Mouse (Mus musculus) embryonic facial prominence, embryonic 13.5 days (tissue): Measurements from ENCODE around the gene Arl4a. TPM values are rescaled to one million over a fixed set of nuclear protein-coding genes. Genes with fewer than 3 reads are reported as not detected.

Experiments
- ATAC-seq: fragments of 200-750 bp; cut with Nextera tagmentation; 2 replicates; pipeline ENCODE4 v1.8.0; 2017; ENCODE audit warnings: low read depth; ENCODE audit not compliant: insufficient number of reproducible peaks, insufficient read depth, low FRiP score, low TSS enrichment
- H3K27ac ChIP-seq: fragments of 300-500 bp; sonication (generic); 2 replicates; pipeline ENCODE4 v1.5.1; 2015; ENCODE audit warnings: moderate library complexity, mild to moderate bottlenecking, inconsistent platforms
- H3K27me3 ChIP-seq: fragments of 300-500 bp; sonication (generic); 2 replicates; pipeline ENCODE4 v1.6.1; 2015; ENCODE audit warnings: mild to moderate bottlenecking, inconsistent platforms
- H3K36me3 ChIP-seq: fragments of 300-500 bp; sonication (generic); 2 replicates; pipeline ENCODE4 v1.6.1; 2015; ENCODE audit warnings: mild to moderate bottlenecking, inconsistent platforms
- H3K4me1 ChIP-seq: fragments of 300-500 bp; sonication (generic); 2 replicates; pipeline ENCODE4 v1.6.1; 2015; ENCODE audit warnings: inconsistent platforms
- H3K4me2 ChIP-seq: fragments of 300-500 bp; sonication (generic); 2 replicates; pipeline ENCODE4 v1.6.1; 2015; ENCODE audit warnings: moderate library complexity, mild to moderate bottlenecking, inconsistent platforms
- H3K4me3 ChIP-seq: fragments of 300-500 bp; sonication (generic); 2 replicates; pipeline ENCODE4 v1.5.1; 2015; ENCODE audit warnings: mild to moderate bottlenecking, inconsistent platforms
- H3K9ac ChIP-seq: fragments of 300-500 bp; sonication (generic); 2 replicates; pipeline ENCODE4 v1.6.1; 2015; ENCODE audit warnings: mild to moderate bottlenecking, inconsistent platforms
- H3K9me3 ChIP-seq: fragments of 300-500 bp; sonication (generic); 2 replicates; pipeline ENCODE4 v1.6.1; 2016; ENCODE audit warnings: inconsistent platforms
- WGBS: fragments of 180-500 bp; shearing (Covaris S2); methylation state at CpG from one replicate; pipeline ENCODE4 v1.1.7; 2015; ENCODE audit warnings: mixed read lengths; 5-methylcytosine and 5-hydroxymethylcytosine counted together
- polyA plus RNA-seq: library from polyadenylated mRNA; unstranded; fragments of >200 nt; fragmentation: Nextera tagmentation; extraction: Ambion mirVana; gene quantifications from 2 replicates; pipeline ENCODE4 v1.2.1, GENCODE M21; 2015

Gene Arl4a
- polyA plus RNA-seq, 1 experiment from 2014 or later: 48.4 TPM

DNA sequence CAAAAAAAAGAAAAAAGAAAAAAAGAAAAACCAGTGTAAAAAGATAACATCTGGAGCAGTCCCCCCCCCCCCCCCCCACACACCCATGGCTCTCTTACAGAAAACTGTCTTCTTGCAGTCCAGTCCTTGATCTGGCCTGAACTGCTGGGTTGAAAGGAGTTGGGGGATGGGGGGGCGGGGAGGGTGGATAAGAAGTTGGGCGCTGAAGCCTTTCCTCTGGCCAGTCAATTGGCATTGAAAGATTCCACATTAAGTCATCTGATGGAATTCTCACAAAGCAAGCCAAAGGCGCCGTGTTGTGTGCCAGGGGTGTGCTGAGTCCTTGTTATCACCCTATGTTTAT lies 39.0 kb downstream of the Arl4a start:
- Histone ChIP-seq H3K9me3 (no peaks in the 10 kb centered on the region), H3K4me1 (peaks cover 10% of the 10 kb centered on the region), H3K27ac (no peak overlapping the region), H3K36me3 (no peaks in the 10 kb centered on the region), H3K9ac (no peak overlapping the region), H3K4me3 (no peak overlapping the region), H3K27me3 (no peaks in the 10 kb centered on the region), H3K4me2 (no peak overlapping the region)
- WGBS: 45% methylated on average over 4 of the region's 4 CpGs
- ATAC-seq: no peak

- H3K4me2 ChIP-seq: no peak overlapping the region
Observed at GRCm38 (mm10) chr12:39998070-39998852, 39.6 kb downstream of the Arl4a start.

DNA sequence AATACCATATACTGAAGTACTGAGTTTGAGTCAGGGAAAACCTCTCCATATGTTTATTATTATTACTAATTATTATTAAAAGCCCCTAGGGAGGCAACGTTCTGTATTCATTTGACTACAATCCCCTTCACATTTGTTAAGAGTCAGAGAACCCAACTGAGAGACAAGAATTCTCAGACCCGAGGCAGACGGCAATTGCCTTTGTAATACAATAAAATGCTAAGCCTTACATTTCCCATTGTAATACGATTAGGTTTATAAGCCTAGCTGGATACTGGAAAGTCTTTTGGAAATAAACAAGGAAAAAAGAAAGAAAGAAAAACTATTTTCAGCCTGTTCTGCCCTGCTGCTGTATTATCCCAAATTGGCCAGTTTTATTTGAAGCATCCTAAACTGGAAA lies 40.2 kb downstream of the Arl4a start:
- no peak overlapping the region for H3K4me3 ChIP-seq
- H3K36me3 ChIP-seq: no peaks in the 10 kb centered on the region
- no peak overlapping the region for H3K27ac ChIP-seq
- 18% methylated on average over 4 of the region's 4 CpGs for WGBS
- no peak overlapping the region for H3K4me2 ChIP-seq
- no peak for ATAC-seq
- no peaks in the 10 kb centered on the region for H3K9me3 ChIP-seq
- peaks cover 10% of the 10 kb centered on the region for H3K4me1 ChIP-seq
- H3K27me3 ChIP-seq: no peaks in the 10 kb centered on the region
- H3K9ac ChIP-seq: no peak overlapping the region

More at GRCm38 (mm10) chr12:39998070-39998852, 39.6 kb downstream of the Arl4a start:
- no peaks in the 10 kb centered on the region for H3K27me3 ChIP-seq
- H3K27ac ChIP-seq: no peak overlapping the region
- WGBS: 18% methylated on average over 9 of the region's 9 CpGs
- no peaks in the 10 kb centered on the region for H3K36me3 ChIP-seq
- no peaks in the 10 kb centered on the region for H3K9me3 ChIP-seq
- H3K4me3 ChIP-seq: no peak overlapping the region
- H3K4me1 ChIP-seq: peaks cover 10% of the 10 kb centered on the region
- no peak overlapping the region for H3K9ac ChIP-seq
- 0 out of 2 replicates have a peak, but pooled peaks have one; percentile 37 for ATAC-seq

GRCm38 (mm10) chr12:39996015-39996414 lies 41.8 kb downstream of the Arl4a start:
- no peaks in the 10 kb centered on the region for H3K27me3 ChIP-seq
- no peak overlapping the region for H3K27ac ChIP-seq
- ATAC-seq: no peak
- H3K4me2 ChIP-seq: no peak overlapping the region
- no peaks in the 10 kb centered on the region for H3K9me3 ChIP-seq
- H3K9ac ChIP-seq: no peak overlapping the region
- H3K36me3 ChIP-seq: no peaks in the 10 kb centered on the region
- H3K4me3 ChIP-seq: no peak overlapping the region
- 82% methylated on average over 5 of the region's 5 CpGs for WGBS
- H3K4me1 ChIP-seq: peaks cover 10% of the 10 kb centered on the region

DNA sequence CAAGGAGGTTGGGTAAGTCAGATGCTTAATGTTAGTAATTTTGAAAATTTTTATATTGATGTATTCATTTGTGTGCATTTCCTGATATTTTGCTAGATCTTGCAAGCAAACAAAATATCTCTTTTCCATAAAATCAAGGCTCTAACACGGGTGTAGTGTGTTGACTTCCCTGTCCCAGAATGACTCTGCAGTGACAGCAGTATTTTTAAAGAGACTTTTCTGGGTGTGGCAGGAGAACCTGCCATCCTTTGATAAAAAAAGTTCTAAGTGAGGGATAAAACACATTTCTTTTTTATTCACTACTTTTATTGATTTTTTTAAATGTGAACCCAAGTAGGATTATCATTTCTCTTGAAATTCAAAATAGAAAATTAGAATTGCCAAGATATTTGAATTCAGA lies 42.2 kb downstream of the Arl4a start:
- Histone ChIP-seq H3K27me3 (no peaks in the 10 kb centered on the region), H3K36me3 (no peaks in the 10 kb centered on the region), H3K9me3 (no peaks in the 10 kb centered on the region), H3K4me1 (peaks cover 10% of the 10 kb centered on the region), H3K4me3 (no peak overlapping the region), H3K27ac (no peak overlapping the region), H3K9ac (no peak overlapping the region), H3K4me2 (no peak overlapping the region)
- no peak for ATAC-seq
- 76% methylated on average over 1 of the region's 1 CpGs for WGBS

DNA sequence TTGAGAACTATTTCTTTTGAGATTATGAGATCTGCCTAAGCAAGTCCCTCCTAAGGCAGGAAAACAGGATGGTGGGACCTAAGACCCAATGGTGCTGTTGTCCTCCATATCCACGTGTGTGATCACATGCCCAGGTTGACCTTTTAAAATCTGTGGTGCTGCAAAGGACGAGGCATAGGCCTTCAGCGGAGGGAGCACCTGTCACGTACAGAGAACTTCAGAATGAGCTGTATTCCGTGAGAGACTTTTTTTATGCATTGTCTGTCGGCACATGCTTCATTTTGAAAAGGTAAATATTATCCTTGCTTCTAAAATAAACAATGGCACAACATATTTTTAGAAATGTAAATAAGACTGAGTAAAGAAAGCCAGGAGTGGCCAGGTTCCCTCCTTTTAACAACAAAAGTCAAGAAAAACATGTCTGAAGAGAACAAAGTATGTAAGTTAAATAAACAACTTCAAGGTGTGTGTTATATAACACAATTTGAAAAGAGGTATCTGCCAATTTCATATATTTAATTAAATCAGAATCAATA lies 45.0 kb downstream of the Arl4a start:
- Histone ChIP-seq H3K9ac (no peak overlapping the region), H3K4me1 (0 out of 2 replicates have a peak, but pooled peaks cover 3% of the 10 kb centered on the region), H3K4me3 (no peak overlapping the region), H3K27ac (no peak overlapping the region), H3K4me2 (no peak overlapping the region), H3K27me3 (no peaks in the 10 kb centered on the region), H3K36me3 (no peaks in the 10 kb centered on the region), H3K9me3 (no peaks in the 10 kb centered on the region)
- ATAC-seq: no peak
- 79% methylated on average over 6 of the region's 6 CpGs for WGBS

GRCm38 (mm10) chr12:39990830-39991780 lies 46.7 kb downstream of the Arl4a start:
- Histone ChIP-seq H3K27me3 (no peaks in the 10 kb centered on the region), H3K4me2 (no peak overlapping the region), H3K27ac (no peak overlapping the region), H3K4me1 (no peaks in the 10 kb centered on the region), H3K9ac (no peak overlapping the region), H3K9me3 (no peaks in the 10 kb centered on the region), H3K4me3 (no peak overlapping the region), H3K36me3 (no peaks in the 10 kb centered on the region)
- ATAC-seq: no peak
- WGBS: 64% methylated on average over 4 of the region's 4 CpGs

DNA sequence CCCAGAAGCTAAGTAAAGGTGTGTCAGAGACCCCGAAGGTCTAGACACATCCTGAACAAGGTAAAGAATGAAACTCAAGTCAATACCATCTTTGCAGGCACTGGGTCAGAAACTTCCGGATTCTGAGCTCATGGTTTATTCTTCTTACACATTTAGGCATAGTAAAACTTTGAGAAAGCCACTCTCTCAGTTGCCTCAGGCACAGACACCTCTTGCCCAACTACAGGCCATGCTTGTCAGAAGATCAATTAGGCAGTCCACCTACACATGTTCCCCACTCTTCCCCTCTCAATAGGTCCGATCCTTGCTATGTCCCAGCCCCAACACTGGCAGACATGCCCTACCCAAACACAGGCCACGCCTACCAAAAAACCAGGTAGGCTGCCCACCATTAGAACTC lies 48.7 kb downstream of the Arl4a start:
- H3K27me3 ChIP-seq: no peaks in the 10 kb centered on the region
- H3K4me2 ChIP-seq: no peak overlapping the region
- no peak overlapping the region for H3K27ac ChIP-seq
- no peaks in the 10 kb centered on the region for H3K36me3 ChIP-seq
- no peak overlapping the region for H3K4me3 ChIP-seq
- WGBS: 88% methylated on average over 4 of the region's 4 CpGs
- H3K9me3 ChIP-seq: no peaks in the 10 kb centered on the region
- no peaks in the 10 kb centered on the region for H3K4me1 ChIP-seq
- no peak overlapping the region for H3K9ac ChIP-seq
- no peak for ATAC-seq

DNA sequence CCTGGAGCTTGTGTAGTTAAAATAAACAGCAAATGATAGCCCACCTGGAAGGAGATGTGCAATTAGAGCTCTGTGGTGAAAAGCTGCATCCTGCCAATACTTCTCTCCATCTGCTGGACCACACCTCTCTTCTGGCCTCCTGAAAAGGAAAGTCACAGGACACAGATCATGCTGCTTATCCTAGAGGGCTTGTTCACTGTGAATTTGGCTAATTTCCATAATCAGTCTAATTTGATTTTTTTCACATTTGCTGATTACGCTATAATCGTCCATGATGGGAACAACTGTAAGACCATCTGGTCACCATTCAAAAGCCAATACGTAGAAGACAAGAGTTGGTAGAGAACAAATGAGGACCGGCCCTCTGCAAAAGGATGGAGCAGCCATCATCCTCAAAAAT lies 50.6 kb downstream of the Arl4a start:
- Histone ChIP-seq H3K36me3 (no peaks in the 10 kb centered on the region), H3K9me3 (no peaks in the 10 kb centered on the region), H3K4me2 (no peak overlapping the region), H3K4me3 (no peak overlapping the region), H3K4me1 (no peaks in the 10 kb centered on the region), H3K9ac (no peak overlapping the region), H3K27ac (no peak overlapping the region), H3K27me3 (no peaks in the 10 kb centered on the region)
- 88% methylated on average over 4 of the region's 4 CpGs for WGBS
- no peak for ATAC-seq

DNA sequence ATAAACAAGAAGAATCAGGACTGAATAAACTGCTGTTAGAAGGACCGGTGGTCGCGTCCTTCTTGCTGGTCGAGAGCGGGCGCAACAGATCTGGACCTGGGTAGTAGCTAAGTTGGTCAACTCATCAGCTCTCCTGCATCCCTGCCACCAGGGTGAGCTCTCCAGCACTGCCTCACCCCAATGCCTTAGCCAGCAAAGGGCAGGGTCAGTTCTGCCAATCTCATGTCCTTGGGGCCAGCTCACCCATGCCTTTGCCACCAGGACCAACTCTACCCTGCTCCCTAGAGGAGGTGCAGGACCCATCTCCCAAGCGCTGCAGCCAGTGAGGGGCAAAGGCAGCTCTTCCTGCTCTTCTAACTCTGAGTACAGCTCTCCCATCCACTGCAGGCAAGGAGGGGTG lies 52.2 kb downstream of the Arl4a start:
- no peak overlapping the region for H3K27ac ChIP-seq
- H3K4me2 ChIP-seq: no peak overlapping the region
- H3K9ac ChIP-seq: no peak overlapping the region
- WGBS: 91% methylated on average over 6 of the region's 7 CpGs
- no peaks in the 10 kb centered on the region for H3K4me1 ChIP-seq
- no peak overlapping the region for H3K4me3 ChIP-seq
- no peak for ATAC-seq
- H3K27me3 ChIP-seq: no peaks in the 10 kb centered on the region
- H3K9me3 ChIP-seq: no peaks in the 10 kb centered on the region
- H3K36me3 ChIP-seq: no peaks in the 10 kb centered on the region

DNA sequence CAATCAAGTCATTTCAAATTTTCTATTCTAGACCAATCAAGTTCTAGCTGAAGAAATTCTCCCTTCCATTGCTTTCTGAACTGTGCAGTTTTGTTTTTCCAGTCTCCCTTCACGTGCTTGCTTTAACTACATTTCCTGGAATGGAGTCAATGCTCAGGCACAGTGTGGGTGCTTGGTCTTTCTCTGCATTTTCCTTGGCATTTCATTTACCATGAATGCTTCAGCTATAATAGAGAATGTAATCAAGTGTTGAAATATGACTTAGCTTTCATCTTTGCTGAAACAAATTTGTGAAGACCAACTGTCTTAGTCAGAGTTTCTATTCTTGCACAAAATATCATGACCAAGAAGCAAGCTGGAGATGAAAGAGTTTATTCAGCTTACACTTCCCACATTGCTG lies 58.0 kb downstream of the Arl4a start:
- H3K4me2 ChIP-seq: no peak overlapping the region
- H3K4me1 ChIP-seq: 0 out of 2 replicates have a peak, but pooled peaks cover 5% of the 10 kb centered on the region
- no peak for ATAC-seq
- no peaks in the 10 kb centered on the region for H3K27me3 ChIP-seq
- H3K27ac ChIP-seq: no peak overlapping the region
- no peak overlapping the region for H3K4me3 ChIP-seq
- no peaks in the 10 kb centered on the region for H3K36me3 ChIP-seq
- H3K9ac ChIP-seq: no peak overlapping the region
- H3K9me3 ChIP-seq: no peaks in the 10 kb centered on the region
- 76% methylated on average over 1 of the region's 1 CpGs for WGBS
